Mouse (Mus musculus) cortical plate, adult 2 months (tissue): Measurements from ENCODE around the gene Card6.

Experiments
- CTCF ChIP-seq: fragments of 200-500 bp; IDR thresholded peaks from 2 replicates; pipeline ENCODE4 v1.5.1; 2011; ENCODE audit warnings: mild to moderate bottlenecking, control low read depth, low read length; ENCODE audit not compliant: insufficient read depth; ENCODE audit errors: extremely low read depth
- POLR2A ChIP-seq: fragments of 200-500 bp; IDR thresholded peaks from 2 replicates; pipeline ENCODE4 v1.6.1; 2011; ENCODE audit warnings: mild to moderate bottlenecking, low read length, control low read depth; ENCODE audit not compliant: insufficient read depth; ENCODE audit errors: extremely low read depth

GRCm38 (mm10) chr15:5119707-5120106, 11.4 kb upstream of the Card6 start:
- TF ChIP-seq POLR2A (no peak), CTCF (no peak)
